Mouse (Mus musculus): ENCODE results near the gene 4930452B06Rik.

4930452B06Rik gene

GRCm38 (mm10) chr14:8451117-8451516, 214.9 kb downstream of the 4930452B06Rik start:
- DNase-seq (ENCODE audit: low spot score in 2 of 2): no peak

- no peak for DNase-seq (ENCODE audit: low spot score in 2 of 2)
These were observed 215.7 kb downstream of the 4930452B06Rik start for GRCm38 (mm10) chr14:8450342-8450741.

- no peak for DNase-seq (ENCODE audit: low spot score in 2 of 2)
These were observed 216.7 kb downstream of the 4930452B06Rik start for GRCm38 (mm10) chr14:8449299-8449698.

- DNase-seq (ENCODE audit: low spot score in 2 of 2): no peak
These were observed 218.7 kb downstream of the 4930452B06Rik start for GRCm38 (mm10) chr14:8447352-8447751.

GRCm38 (mm10) chr14:8444363-8444762, 221.7 kb downstream of the 4930452B06Rik start:
- peak in 1 of 2 experiments; percentile 42 for DNase-seq (ENCODE audit: low spot score in 2 of 2)

- DNase-seq (ENCODE audit: low spot score in 2 of 2): no peak
These were observed 223.3 kb downstream of the 4930452B06Rik start for GRCm38 (mm10) chr14:8442691-8443090.

GRCm38 (mm10) chr14:8441623-8442022, 224.4 kb downstream of the 4930452B06Rik start:
- DNase-seq (ENCODE audit: low spot score in 2 of 2): no peak

- no peak for DNase-seq (ENCODE audit: low spot score in 2 of 2)
These were observed 235.3 kb downstream of the 4930452B06Rik start for GRCm38 (mm10) chr14:8430611-8431230.

GRCm38 (mm10) chr14:8429767-8430166, 236.3 kb downstream of the 4930452B06Rik start:
- DNase-seq (ENCODE audit: low spot score in 2 of 2): no peak

- DNase-seq (ENCODE audit: low spot score in 2 of 2): no peak
These were observed 243.2 kb downstream of the 4930452B06Rik start for GRCm38 (mm10) chr14:8422833-8423232.

GRCm38 (mm10) chr14:8421199-8421787, 244.7 kb downstream of the 4930452B06Rik start:
- no peak for DNase-seq (ENCODE audit: low spot score in 2 of 2)

- DNase-seq (ENCODE audit: low spot score in 2 of 2): no peak
These were observed 247.4 kb downstream of the 4930452B06Rik start for GRCm38 (mm10) chr14:8418610-8419009.

GRCm38 (mm10) chr14:8405946-8406345, 260.1 kb downstream of the 4930452B06Rik start:
- DNase-seq (ENCODE audit: low spot score in 2 of 2): no peak

GRCm38 (mm10) chr14:8403310-8403709, 262.7 kb downstream of the 4930452B06Rik start:
- DNase-seq (ENCODE audit: low spot score in 2 of 2): no peak

GRCm38 (mm10) chr14:8398507-8398906, 267.5 kb downstream of the 4930452B06Rik start:
- DNase-seq (ENCODE audit: low spot score in 2 of 2): no peak

GRCm38 (mm10) chr14:8395690-8396287, 270.3 kb downstream of the 4930452B06Rik start:
- no peak for DNase-seq (ENCODE audit: low spot score in 2 of 2)

GRCm38 (mm10) chr14:8392181-8392825, 273.7 kb downstream of the 4930452B06Rik start:
- no peak for DNase-seq (ENCODE audit: low spot score in 2 of 2)

Data from urinary bladder, postnatal 36 days (tissue).